Mouse (Mus musculus): ENCODE results near the gene Ugt1a8. TPM values are rescaled to one million over a fixed set of nuclear protein-coding genes. Genes with fewer than 3 reads are reported as not detected.
A peak's percentile ranks its signal among the peaks of the same experiment; 100 is the strongest.

The Ugt1a8 gene
- polyA plus RNA-seq, 1 experiment from 2014 or later, result not detected

DNA sequence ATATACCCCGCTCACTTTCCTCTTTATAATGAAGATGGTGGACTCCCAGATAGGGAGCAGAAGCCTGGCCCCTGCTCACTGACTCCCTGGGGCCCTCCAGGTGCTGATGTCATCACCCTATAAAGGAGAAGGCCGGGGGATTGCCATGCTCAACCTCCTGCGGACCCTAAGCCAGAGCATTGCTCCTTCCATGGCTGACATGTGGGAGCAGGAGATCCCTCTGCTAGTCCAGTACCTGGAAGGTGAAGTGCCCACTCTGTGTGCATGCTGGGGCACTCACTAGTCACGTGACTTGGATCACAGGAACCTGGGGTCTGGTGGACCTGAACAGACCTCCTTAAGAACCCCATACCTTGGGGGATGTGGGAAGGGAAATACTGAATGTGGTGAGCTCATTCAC is 153.0 kb downstream of the Ugt1a8 start:
- Histone ChIP-seq H3K27ac (replicated peaks) (no peak overlapping the region), H3K9ac (no peak overlapping the region), H3K9me3 (replicated peaks) (peaks cover 45% of the 10 kb centered on the region), H3K36me3 (replicated peaks) (no peaks in the 10 kb centered on the region), H3K4me2 (no peak overlapping the region), H3K4me1 (replicated peaks) (no peaks in the 10 kb centered on the region), H3K4me3 (replicated peaks) (no peak overlapping the region), H3K27me3 (no peaks in the 10 kb centered on the region)
- WGBS (ENCODE audit: insufficient replicate concordance), result 44% methylated on average over 4 of the region's 4 CpGs
- ATAC-seq (ENCODE audit: insufficient read depth), result no peak

DNA sequence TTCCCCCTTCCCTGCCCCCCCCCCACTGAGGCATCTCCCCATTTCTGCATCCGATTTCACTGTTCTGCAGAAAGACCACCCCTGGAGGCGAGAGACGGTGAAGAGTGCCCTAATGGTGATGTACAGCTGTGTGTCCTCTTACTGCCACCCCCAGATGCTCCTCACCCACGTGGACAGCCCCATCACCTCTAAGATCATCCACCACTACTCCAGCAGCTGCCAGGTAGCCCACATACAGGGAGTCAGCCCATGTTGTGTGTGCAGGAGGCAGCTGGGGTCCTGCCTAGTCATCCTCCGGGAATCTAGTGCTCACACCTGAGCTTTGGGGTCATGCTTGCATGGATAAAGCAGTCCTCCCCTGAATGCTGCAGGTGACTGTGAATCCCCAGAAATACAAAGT is 156.2 kb downstream of the Ugt1a8 start:
- no peaks in the 10 kb centered on the region for H3K36me3 ChIP-seq (replicated peaks)
- no peak for ATAC-seq (ENCODE audit: insufficient read depth)

GRCm38 (mm10) chr1:88245881-88246280 is 158.3 kb downstream of the Ugt1a8 start:
- H3K27me3 ChIP-seq, result no peaks in the 10 kb centered on the region
- H3K9me3 ChIP-seq (replicated peaks), result peaks cover 42% of the 10 kb centered on the region; the same call in 1 of the 2 replicates
- H3K9ac ChIP-seq, result no peak overlapping the region
- H3K4me2 ChIP-seq, result no peak overlapping the region
- no peaks in the 10 kb centered on the region for H3K36me3 ChIP-seq (replicated peaks)
- 57% methylated on average over 6 of the region's 6 CpGs for WGBS (ENCODE audit: insufficient replicate concordance)
- H3K4me3 ChIP-seq (replicated peaks), result no peak overlapping the region
- no peak for ATAC-seq (ENCODE audit: insufficient read depth)
- no peaks in the 10 kb centered on the region for H3K4me1 ChIP-seq (replicated peaks)
- no peak overlapping the region for H3K27ac ChIP-seq (replicated peaks)

More for the DNA sequence above, 156.2 kb downstream of the Ugt1a8 start:
- 47% methylated on average over 5 of the region's 5 CpGs for WGBS (ENCODE audit: insufficient replicate concordance)
- no peak overlapping the region for H3K9ac ChIP-seq
- H3K4me2 ChIP-seq, result no peak overlapping the region
- no peaks in the 10 kb centered on the region for H3K4me1 ChIP-seq (replicated peaks)
- H3K27me3 ChIP-seq, result no peaks in the 10 kb centered on the region
- no peak overlapping the region for H3K27ac ChIP-seq (replicated peaks)
- peaks cover 35% of the 10 kb centered on the region for H3K9me3 ChIP-seq (replicated peaks)
- no peak overlapping the region for H3K4me3 ChIP-seq (replicated peaks)

DNA sequence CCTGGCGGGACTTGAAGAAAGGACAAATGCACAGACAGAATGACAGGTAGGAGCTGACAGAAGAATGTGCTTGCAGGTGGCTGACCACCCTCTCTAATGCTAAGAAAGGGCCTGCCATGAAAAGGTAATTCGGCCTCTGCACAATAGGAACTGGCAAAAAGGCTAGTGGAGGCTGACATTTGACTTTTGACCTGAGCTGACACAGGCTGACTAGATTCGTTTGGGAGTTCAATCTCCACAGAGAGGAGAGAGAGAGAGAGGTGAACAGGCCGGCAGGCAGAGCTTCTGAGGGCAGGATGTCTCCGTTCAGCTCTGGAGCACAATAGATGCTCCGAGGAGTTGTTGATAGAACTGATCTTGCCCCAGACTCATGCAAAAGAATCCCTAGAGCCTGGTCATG is 158.8 kb downstream of the Ugt1a8 start:
- H3K4me2 ChIP-seq, result no peak overlapping the region
- no peak overlapping the region for H3K4me3 ChIP-seq (replicated peaks)
- H3K9me3 ChIP-seq (replicated peaks), result peaks cover 41% of the 10 kb centered on the region; the same call in 1 of the 2 replicates
- H3K9ac ChIP-seq, result no peak overlapping the region
- no peak for ATAC-seq (ENCODE audit: insufficient read depth)
- no peak overlapping the region for H3K27ac ChIP-seq (replicated peaks)
- H3K27me3 ChIP-seq, result no peaks in the 10 kb centered on the region
- H3K36me3 ChIP-seq (replicated peaks), result no peaks in the 10 kb centered on the region
- 34% methylated on average over 6 of the region's 6 CpGs for WGBS (ENCODE audit: insufficient replicate concordance)
- H3K4me1 ChIP-seq (replicated peaks), result no peaks in the 10 kb centered on the region

DNA sequence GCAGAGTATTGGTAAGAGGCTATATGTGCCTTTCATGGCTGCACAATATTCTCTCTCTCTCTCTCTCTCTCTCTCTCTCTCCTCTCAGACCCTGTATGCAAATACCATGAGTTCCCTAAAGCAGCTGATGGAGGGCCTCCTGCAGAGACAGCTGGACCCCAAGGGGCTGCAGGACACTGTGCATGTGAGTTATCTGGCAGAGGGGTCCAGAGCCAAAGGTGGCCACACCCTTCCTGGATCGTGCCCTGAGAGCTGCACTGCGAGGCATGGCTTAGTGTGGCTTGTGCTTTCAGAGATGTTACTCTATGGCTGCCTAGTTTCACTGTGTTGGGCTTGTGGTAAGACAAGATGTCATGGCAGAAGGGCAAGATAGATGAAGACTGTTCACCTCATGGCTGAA is 160.0 kb downstream of the Ugt1a8 start:
- Histone ChIP-seq H3K4me2 (no peak overlapping the region), H3K4me1 (replicated peaks) (no peaks in the 10 kb centered on the region), H3K36me3 (replicated peaks) (no peaks in the 10 kb centered on the region), H3K9me3 (replicated peaks) (peaks cover 48% of the 10 kb centered on the region; the same call in 1 of the 2 replicates), H3K4me3 (replicated peaks) (no peak overlapping the region), H3K9ac (no peak overlapping the region), H3K27me3 (no peaks in the 10 kb centered on the region), H3K27ac (replicated peaks) (no peak overlapping the region)
- 30% methylated on average over 2 of the region's 2 CpGs for WGBS (ENCODE audit: insufficient replicate concordance)
- ATAC-seq (ENCODE audit: insufficient read depth), result no peak

- no peaks in the 10 kb centered on the region for H3K36me3 ChIP-seq (replicated peaks)
- H3K4me1 ChIP-seq (replicated peaks), result no peaks in the 10 kb centered on the region
- no peak overlapping the region for H3K4me3 ChIP-seq (replicated peaks)
- peaks cover 48% of the 10 kb centered on the region; the same call in 1 of the 2 replicates for H3K9me3 ChIP-seq (replicated peaks)
- ATAC-seq (ENCODE audit: insufficient read depth), result no peak
- no peak overlapping the region for H3K9ac ChIP-seq
- no peaks in the 10 kb centered on the region for H3K27me3 ChIP-seq
- WGBS (ENCODE audit: insufficient replicate concordance), result 43% methylated on average over 4 of the region's 4 CpGs
- H3K4me2 ChIP-seq, result no peak overlapping the region
- H3K27ac ChIP-seq (replicated peaks), result no peak overlapping the region
Observed at GRCm38 (mm10) chr1:88248658-88249057, 161.0 kb downstream of the Ugt1a8 start.

DNA sequence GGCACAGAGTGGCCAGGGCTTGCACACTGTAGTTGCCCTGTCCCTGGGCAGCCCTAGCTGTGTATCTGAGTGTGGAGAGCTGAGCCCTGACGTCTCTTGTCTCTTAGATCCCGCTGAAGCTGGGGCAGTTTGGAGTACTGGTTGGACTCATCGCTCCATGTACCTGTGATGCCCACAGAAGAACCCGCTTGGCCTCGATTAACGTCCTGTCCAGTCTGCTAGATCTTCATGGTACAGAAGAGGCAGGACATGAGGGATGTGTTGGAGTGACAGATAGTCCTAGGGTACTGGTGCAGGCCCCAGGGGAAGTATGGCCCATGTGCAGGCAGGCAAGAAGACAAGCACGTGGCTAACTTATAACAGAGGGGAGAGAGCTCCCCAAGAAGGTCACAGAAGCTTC is 162.0 kb downstream of the Ugt1a8 start:
- no peak overlapping the region for H3K9ac ChIP-seq
- 60% methylated on average over 7 of the region's 7 CpGs for WGBS (ENCODE audit: insufficient replicate concordance)
- no peaks in the 10 kb centered on the region for H3K27me3 ChIP-seq
- H3K9me3 ChIP-seq (replicated peaks), result peaks cover 48% of the 10 kb centered on the region; the same call in 1 of the 2 replicates
- no peaks in the 10 kb centered on the region for H3K4me1 ChIP-seq (replicated peaks)
- H3K27ac ChIP-seq (replicated peaks), result no peak overlapping the region
- H3K4me3 ChIP-seq (replicated peaks), result no peak overlapping the region
- H3K36me3 ChIP-seq (replicated peaks), result no peaks in the 10 kb centered on the region
- no peak for ATAC-seq (ENCODE audit: insufficient read depth)
- H3K4me2 ChIP-seq, result no peak overlapping the region

DNA sequence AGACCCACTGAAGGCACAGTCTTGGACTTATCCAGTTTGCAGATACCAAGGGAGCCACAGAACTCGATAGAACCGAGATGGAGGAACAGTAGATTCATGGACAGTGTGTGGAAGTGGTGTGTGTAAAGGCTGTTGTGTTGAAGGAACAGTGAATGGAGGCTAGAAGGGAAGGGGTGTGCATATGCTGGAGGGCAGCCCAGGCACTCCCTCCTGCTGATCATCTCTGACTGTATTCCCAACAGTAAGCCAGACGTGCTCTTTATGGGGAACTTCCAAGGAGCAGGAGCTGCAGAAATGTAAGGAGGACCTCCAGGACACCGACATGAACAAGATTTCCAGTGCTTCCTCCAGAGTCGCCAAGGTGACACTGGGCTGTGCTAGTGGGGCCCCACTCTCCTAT is 162.4 kb downstream of the Ugt1a8 start:
- no peak overlapping the region for H3K9ac ChIP-seq
- peaks cover 47% of the 10 kb centered on the region; the same call in 1 of the 2 replicates for H3K9me3 ChIP-seq (replicated peaks)
- WGBS (ENCODE audit: insufficient replicate concordance), result 62% methylated on average over 5 of the region's 5 CpGs
- no peak overlapping the region for H3K4me2 ChIP-seq
- no peak for ATAC-seq (ENCODE audit: insufficient read depth)
- H3K4me3 ChIP-seq (replicated peaks), result no peak overlapping the region
- no peak overlapping the region for H3K27ac ChIP-seq (replicated peaks)
- no peaks in the 10 kb centered on the region for H3K27me3 ChIP-seq
- no peaks in the 10 kb centered on the region for H3K4me1 ChIP-seq (replicated peaks)
- H3K36me3 ChIP-seq (replicated peaks), result no peaks in the 10 kb centered on the region

DNA sequence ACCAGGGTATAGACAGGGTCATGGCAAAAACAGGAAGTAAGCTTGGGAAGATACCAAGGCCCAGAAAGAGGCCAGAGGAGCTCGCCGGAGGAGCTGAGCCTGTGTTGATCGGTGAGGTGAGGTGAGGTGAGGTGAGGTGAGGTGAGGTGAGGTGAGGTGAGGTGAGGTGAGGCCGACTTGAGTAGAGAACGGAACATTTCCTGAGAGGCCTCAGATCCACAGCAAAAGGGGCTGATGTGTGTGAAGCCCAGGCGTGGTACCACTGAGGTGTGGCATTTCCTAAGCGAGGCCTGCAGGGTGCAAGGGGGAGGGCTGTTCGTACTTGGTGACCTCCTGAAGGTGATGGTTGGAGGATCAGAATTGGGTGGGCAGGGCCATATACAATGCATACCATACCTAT is 165.5 kb downstream of the Ugt1a8 start:
- H3K9me3 ChIP-seq (replicated peaks), result peaks cover 42% of the 10 kb centered on the region; the same call in 1 of the 2 replicates
- H3K36me3 ChIP-seq (replicated peaks), result no peaks in the 10 kb centered on the region
- no peaks in the 10 kb centered on the region for H3K4me1 ChIP-seq (replicated peaks)
- 0 out of 2 replicates have a peak, but pooled peaks have one; percentile 1 for ATAC-seq (ENCODE audit: insufficient read depth)
- H3K4me2 ChIP-seq, result no peak overlapping the region
- no peak overlapping the region for H3K9ac ChIP-seq
- WGBS (ENCODE audit: insufficient replicate concordance), result 59% methylated on average over 8 of the region's 8 CpGs
- H3K4me3 ChIP-seq (replicated peaks), result no peak overlapping the region
- H3K27me3 ChIP-seq, result no peaks in the 10 kb centered on the region
- no peak overlapping the region for H3K27ac ChIP-seq (replicated peaks)

GRCm38 (mm10) chr1:88253540-88253939 is 165.9 kb downstream of the Ugt1a8 start:
- Histone ChIP-seq H3K4me2 (no peak overlapping the region), H3K27me3 (no peaks in the 10 kb centered on the region), H3K9me3 (replicated peaks) (peaks cover 41% of the 10 kb centered on the region; the same call in 1 of the 2 replicates), H3K9ac (no peak overlapping the region), H3K4me3 (replicated peaks) (no peak overlapping the region), H3K4me1 (replicated peaks) (no peaks in the 10 kb centered on the region), H3K27ac (replicated peaks) (no peak overlapping the region), H3K36me3 (replicated peaks) (no peaks in the 10 kb centered on the region)
- 0 out of 2 replicates have a peak, but pooled peaks have one; percentile 22 for ATAC-seq (ENCODE audit: insufficient read depth)
- WGBS (ENCODE audit: insufficient replicate concordance), result 51% methylated on average over 6 of the region's 6 CpGs

DNA sequence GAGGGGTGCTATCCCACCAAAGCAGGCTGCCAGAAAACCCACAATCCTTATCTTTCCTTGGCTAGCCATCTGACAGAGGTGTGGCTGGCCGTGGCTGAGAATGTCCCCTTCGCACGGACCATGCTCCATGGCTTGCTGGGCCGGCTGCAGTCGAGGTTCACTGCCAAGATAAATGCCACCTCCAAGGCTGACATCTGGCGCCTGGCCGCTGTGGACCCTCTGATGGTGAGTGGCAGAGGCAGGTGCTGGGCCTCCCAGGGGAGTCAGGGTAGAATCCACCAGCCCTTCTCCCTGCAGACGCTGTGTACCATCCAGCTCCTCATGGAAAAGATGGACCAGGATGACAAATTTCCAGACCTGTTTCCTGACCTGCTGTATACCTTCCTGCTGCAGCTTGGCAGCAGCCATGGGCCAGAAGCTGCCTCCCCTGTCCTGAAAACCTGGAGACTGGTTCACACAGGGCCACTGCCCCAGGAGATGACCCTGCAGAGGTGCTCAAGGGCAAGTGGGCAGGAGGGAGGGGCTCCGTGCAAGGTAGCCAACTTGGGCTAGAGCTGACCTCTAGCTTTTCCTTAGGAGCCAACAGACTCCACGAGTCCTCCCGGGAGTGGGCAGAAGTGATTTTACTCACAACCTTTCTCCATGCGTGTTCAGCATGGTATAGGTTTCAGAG is 167.3 kb downstream of the Ugt1a8 start:
- Histone ChIP-seq H3K27me3 (no peaks in the 10 kb centered on the region), H3K4me2 (no peak overlapping the region), H3K27ac (replicated peaks) (no peak overlapping the region), H3K4me3 (replicated peaks) (no peak overlapping the region), H3K4me1 (replicated peaks) (peaks cover 10% of the 10 kb centered on the region), H3K9me3 (replicated peaks) (peaks cover 29% of the 10 kb centered on the region; the same call in 1 of the 2 replicates), H3K9ac (no peak overlapping the region), H3K36me3 (replicated peaks) (0 out of 2 replicates have a peak, but pooled peaks cover under 1% of the 10 kb centered on the region)
- WGBS (ENCODE audit: insufficient replicate concordance), result 63% methylated on average over 12 of the region's 12 CpGs
- no peak for ATAC-seq (ENCODE audit: insufficient read depth)
